Mouse (Mus musculus) E14TG2a.4 (cell line): Measurements from ENCODE around the gene Cep295nl.

Experiments
- CTCF ChIP-seq: conservative IDR thresholded peaks from 2 replicates; pipeline ENCODE4 v1.5.1; 2014; ENCODE audit warnings: low read length
- NANOG ChIP-seq: IDR thresholded peaks from 2 replicates; pipeline ENCODE4 v1.6.1; 2014; ENCODE audit warnings: borderline replicate concordance, low read length, mixed read lengths
- POU5F1 ChIP-seq: IDR thresholded peaks from 2 replicates; pipeline ENCODE4 v1.6.1; 2014; ENCODE audit warnings: low read length, borderline replicate concordance

DNA sequence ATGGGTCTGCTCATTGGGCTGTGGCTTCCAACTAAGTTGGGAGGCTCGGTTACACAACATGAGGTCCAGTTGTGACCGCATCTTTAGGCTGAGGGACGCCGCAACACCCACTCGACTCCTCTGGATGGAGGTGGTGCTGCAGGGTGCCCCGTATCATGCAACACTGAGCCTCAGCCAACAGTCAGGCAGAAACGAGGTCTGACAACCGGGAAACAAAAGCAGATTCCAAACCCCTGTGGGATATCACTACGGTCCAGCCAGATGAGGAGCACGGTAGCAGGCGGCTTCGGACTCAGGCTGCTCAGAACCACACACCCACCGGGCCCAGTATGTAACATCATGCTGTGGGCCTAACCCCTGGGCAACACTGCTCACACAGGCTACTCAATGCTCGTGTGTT is 11.9 kb downstream of the Cep295nl start:
- TF ChIP-seq CTCF, result no peak
- no peak for TF ChIP-seq POU5F1
- no peak for TF ChIP-seq NANOG
